ENCODE assay signal across 8 mouse cellular contexts in genomic region chr15:98631493-98631892, GRCm38 (mm10). TPM values are rescaled to one million over a fixed set of nuclear protein-coding genes. Genes with fewer than 3 reads are reported as not detected.
DNase-seq lines count a peak whose midpoint lies in the region; ATAC-seq and TF ChIP-seq lines count a peak whose summit lies in the region.

No protein-coding gene starts in this region.

- under 1% methylated on average over 18 of the region's 18 CpGs for WGBS in intestine, embryonic 16.5 days
- 2% methylated on average over 18 of the region's 18 CpGs for WGBS in liver, postnatal 0 days (ENCODE audit: insufficient replicate concordance)
- WGBS in neural tube, embryonic 12.5 days, result 1% methylated on average over 18 of the region's 18 CpGs

- no peaks in the 10 kb centered on the region for H3K36me3 ChIP-seq in intestine, embryonic 16.5 days (ENCODE audit: control insufficient read depth, insufficient read depth, low read length)
- H3K36me3 ChIP-seq in liver, postnatal 0 days (replicated peaks; ENCODE audit: insufficient read depth, low read length), result no peaks in the 10 kb centered on the region
- H3K36me3 ChIP-seq in neural tube, embryonic 12.5 days, result no peaks in the 10 kb centered on the region

- H3K9me3 ChIP-seq in intestine, embryonic 16.5 days (ENCODE audit: control insufficient read depth, low read length), result no peaks in the 10 kb centered on the region
- no peaks in the 10 kb centered on the region for H3K9me3 ChIP-seq in liver, postnatal 0 days (ENCODE audit: low read length)
- no peaks in the 10 kb centered on the region for H3K9me3 ChIP-seq in neural tube, embryonic 12.5 days

- peaks cover 3% of the 10 kb centered on the region; the same call in 1 of the 2 replicates for H3K27me3 ChIP-seq in intestine, embryonic 16.5 days (replicated peaks; ENCODE audit: control insufficient read depth, insufficient read depth, low read length)
- peaks cover 95% of the 10 kb centered on the region for H3K27me3 ChIP-seq in liver, postnatal 0 days (ENCODE audit: insufficient read depth, low read length)
- H3K27me3 ChIP-seq in neural tube, embryonic 12.5 days (replicated peaks), result peaks cover 41% of the 10 kb centered on the region

- TF ChIP-seq EP300 in liver, postnatal 0 days (IDR thresholded peaks at IDR 0.05; ENCODE audit: low read depth), result no peak

- H3K4me3 ChIP-seq in intestine, embryonic 16.5 days (ENCODE audit: low read length), result peak overlapping the region; percentile 83
- no peak overlapping the region for H3K4me3 ChIP-seq in liver, postnatal 0 days (ENCODE audit: low read depth, low read length)
- peak overlapping the region; percentile 88; the same call in 1 of the 2 replicates for H3K4me3 ChIP-seq in neural tube, embryonic 12.5 days

- H3K4me1 ChIP-seq in intestine, embryonic 16.5 days (ENCODE audit: control insufficient read depth, insufficient read depth, low read length), result peaks cover 49% of the 10 kb centered on the region
- H3K4me1 ChIP-seq in liver, postnatal 0 days (ENCODE audit: insufficient read depth), result peaks cover 27% of the 10 kb centered on the region
- peaks cover 65% of the 10 kb centered on the region for H3K4me1 ChIP-seq in neural tube, embryonic 12.5 days

- H3K27ac ChIP-seq in intestine, embryonic 16.5 days (ENCODE audit: low read length), result peak overlapping the region; percentile 20; the same call in 1 of the 2 replicates
- no peak overlapping the region for H3K27ac ChIP-seq in liver, postnatal 0 days (ENCODE audit: low read depth)
- no peak overlapping the region for H3K27ac ChIP-seq in neural tube, embryonic 12.5 days

- peak; percentile 52 for DNase-seq in 416B (ENCODE audit: low read depth)
- DNase-seq in Muller cell, postnatal 12 days (ENCODE audit: inconsistent ontology term), result peak; percentile 68
- peak; percentile 72 to 87 for DNase-seq in cerebellum, postnatal 25 days
- DNase-seq in gastrocnemius, postnatal 25 days, result peak; percentile 71
- DNase-seq in liver, postnatal 0 days, result peak; percentile 87
- DNase-seq in thymus, postnatal 14 days, result peak; percentile 88

- ATAC-seq in intestine, embryonic 16.5 days, result peak; percentile 29
- ATAC-seq in liver, postnatal 0 days, result peak; percentile 52
- 0 out of 2 replicates have a peak, but pooled peaks have one; percentile 21 for ATAC-seq in neural tube, embryonic 12.5 days (ENCODE audit: low FRiP score, low read depth)

- peak; percentile 89 for TF ChIP-seq CTCF in liver, postnatal 0 days (IDR thresholded peaks at IDR 0.05; ENCODE audit: low read depth)

- peak overlapping the region; percentile 72 for H3K9ac ChIP-seq in intestine, embryonic 16.5 days (ENCODE audit: low read depth, low read length)
- H3K9ac ChIP-seq in liver, postnatal 0 days (replicated peaks), result no peak overlapping the region
- H3K9ac ChIP-seq in neural tube, embryonic 12.5 days, result peak overlapping the region; percentile 92

- H3K4me2 ChIP-seq in intestine, embryonic 16.5 days (ENCODE audit: low read depth, low read length), result peak overlapping the region; percentile 98
- 0 out of 2 replicates have a peak overlapping the region, but pooled peaks have one; percentile 15 for H3K4me2 ChIP-seq in liver, postnatal 0 days (ENCODE audit: low read depth, low read length)
- peak overlapping the region; percentile 81 for H3K4me2 ChIP-seq in neural tube, embryonic 12.5 days (replicated peaks)

RNA-seq across cellular contexts. Expression of gene Cacnb3, which starts 0.9 kb away (rescaled TPM):
- total RNA-seq in gastrocnemius, postnatal 25 days (2021), result 1 to 10 TPM; 3.4 to 4.1 TPM
- 20.3 and 22.8 TPM in 2 replicates for polyA plus RNA-seq in intestine, embryonic 16.5 days (2015; fragmentation: Nextera tagmentation; extraction: Ambion mirVana)
- polyA plus RNA-seq in liver, postnatal 0 days (2015; fragmentation: Nextera tagmentation; extraction: Ambion mirVana), result 0.38 and 0.58 TPM in 2 replicates
- 108 and 127 TPM in 2 replicates for polyA plus RNA-seq in neural tube, embryonic 12.5 days (2016; fragmentation: Nextera tagmentation; extraction: Ambion mirVana)

RNA-seq across cellular contexts. Expression of gene Adcy6, which starts 21.6 kb away (rescaled TPM):
- 10 to 100 TPM; 19.0 to 32.3 TPM for total RNA-seq in gastrocnemius, postnatal 25 days (2021)
- 17.1 and 18.8 TPM in 2 replicates for polyA plus RNA-seq in intestine, embryonic 16.5 days (2015; fragmentation: Nextera tagmentation; extraction: Ambion mirVana)
- polyA plus RNA-seq in liver, postnatal 0 days (2015; fragmentation: Nextera tagmentation; extraction: Ambion mirVana), result 5.3 and 7.7 TPM in 2 replicates
- 14.5 and 16.3 TPM in 2 replicates for polyA plus RNA-seq in neural tube, embryonic 12.5 days (2016; fragmentation: Nextera tagmentation; extraction: Ambion mirVana)

RNA-seq across cellular contexts. Expression of gene Ddx23, which starts 31.2 kb away (rescaled TPM):
- 10 to 100 TPM; 53.1 to 56.8 TPM for total RNA-seq in gastrocnemius, postnatal 25 days (2021)
- 15.6 and 17.6 TPM in 2 replicates for polyA plus RNA-seq in intestine, embryonic 16.5 days (2015; fragmentation: Nextera tagmentation; extraction: Ambion mirVana)
- polyA plus RNA-seq in liver, postnatal 0 days (2015; fragmentation: Nextera tagmentation; extraction: Ambion mirVana), result 4.7 and 9.2 TPM in 2 replicates
- polyA plus RNA-seq in neural tube, embryonic 12.5 days (2016; fragmentation: Nextera tagmentation; extraction: Ambion mirVana), result 16.4 and 23.2 TPM in 2 replicates

RNA-seq across cellular contexts. Expression of gene Rnd1, which starts 45.8 kb away (rescaled TPM):
- 1 to 10 TPM in 1 of 2 experiments, under 1 TPM in 1; 0.40 to 1.0 TPM for total RNA-seq in gastrocnemius, postnatal 25 days (2021)
- 0.95 and 1.1 TPM in 2 replicates for polyA plus RNA-seq in intestine, embryonic 16.5 days (2015; fragmentation: Nextera tagmentation; extraction: Ambion mirVana)
- 0.94 and 1.2 TPM in 2 replicates for polyA plus RNA-seq in liver, postnatal 0 days (2015; fragmentation: Nextera tagmentation; extraction: Ambion mirVana)
- polyA plus RNA-seq in neural tube, embryonic 12.5 days (2016; fragmentation: Nextera tagmentation; extraction: Ambion mirVana), result 7.8 and 9.7 TPM in 2 replicates

Comparison
In these comparisons a context has a peak if more than half of its experiments do, and no peak if none do; other contexts are left out.
1. H3K4me2 ChIP-seq: peak in every context shown above with its lines; median percentile 98 in intestine, embryonic 16.5 days; 81 in neural tube, embryonic 12.5 days; 15 in liver, postnatal 0 days.
2. RNA of gene Cacnb3, which starts 0.9 kb away (polyA plus RNA-seq): 108 to 127 TPM in neural tube, embryonic 12.5 days and 20.3 to 22.8 TPM in intestine, embryonic 16.5 days; 0.38 to 0.58 TPM in liver, postnatal 0 days; every median in the first group is over 10 times any median in the second.
3. Peak in every context shown above with its lines, with median percentiles within 50 percentile points of each other: DNase-seq and ATAC-seq.